In genomic region chr1:72879319-72879634, GRCm38 (mm10) we compare ENCODE assay signal across 12 mouse cellular contexts. TPM values are rescaled to one million over a fixed set of nuclear protein-coding genes. Genes with fewer than 3 reads are reported as not detected.
DNase-seq lines count a peak whose midpoint lies in the region; ATAC-seq and TF ChIP-seq lines count a peak whose summit lies in the region.
"Had no signal": no experiment of that assay in that cellular context is flagged by ENCODE, and none has a peak within 500 bp of the region (broad histone marks: within the 10 kb centered on the region; RNA-seq: fewer than 3 reads in every experiment).

No protein-coding gene starts in this region.

- H3K4me2 ChIP-seq in liver, embryonic 11.5 days, result no peak overlapping the region
- H3K4me2 ChIP-seq: heart, embryonic 12.5 days; liver, embryonic 13.5 days had no signal

- H3K27me3 ChIP-seq in liver, adult 2 months (ENCODE audit: control insufficient read depth, insufficient read depth, low read length), result no peaks in the 10 kb centered on the region; the same call in 1 of the 2 replicates
- peaks cover 31% of the 10 kb centered on the region for H3K27me3 ChIP-seq in liver, embryonic 11.5 days (replicated peaks; ENCODE audit: control insufficient read depth, insufficient read depth, low read length)
- H3K27me3 ChIP-seq: heart, embryonic 12.5 days had no signal

- TF ChIP-seq CTCF in liver, adult 2 months (IDR thresholded peaks at IDR 0.05; ENCODE audit: low read depth, low read length), result peak; percentile 32

- no peak overlapping the region for H3K4me3 ChIP-seq in liver, adult 2 months (ENCODE audit: insufficient read depth, low read depth, low read length)
- H3K4me3 ChIP-seq in liver, embryonic 11.5 days (ENCODE audit: low read depth, low read length), result no peak overlapping the region
- H3K4me3 ChIP-seq in ES-E14 (ENCODE audit: insufficient read depth in 1 of 2, low read depth in 1 of 2, low read length in 2 of 2, poor library complexity in 1 of 2, severe bottlenecking in 1 of 2), result no peak overlapping the region
- H3K4me3 ChIP-seq: heart, embryonic 12.5 days; liver, embryonic 13.5 days had no signal

- 50% methylated on average over 4 of the region's 4 CpGs for WGBS in liver, adult 2 months
- 48% methylated on average over 4 of the region's 4 CpGs for WGBS in liver, embryonic 11.5 days

- H3K36me3 ChIP-seq in liver, adult 2 months (ENCODE audit: control insufficient read depth, insufficient read depth, low read length), result no peaks in the 10 kb centered on the region
- H3K36me3 ChIP-seq in liver, embryonic 11.5 days (ENCODE audit: control insufficient read depth, insufficient read depth, low read length), result no peaks in the 10 kb centered on the region
- no peaks in the 10 kb centered on the region for H3K36me3 ChIP-seq in ES-E14 (ENCODE audit: control insufficient read depth, insufficient read depth, low read length, poor library complexity, severe bottlenecking)
- H3K36me3 ChIP-seq: heart, embryonic 12.5 days; liver, embryonic 13.5 days had no signal

- in situ Hi-C loops in ES-E14 (cut with MboI; ENCODE audit: low sequenced_read_pairs in 2 of 2, unreplicated experiment in 2 of 2), result loop anchor here in 1 of 2 experiments (10.0 to 25.0 kb wide), 3 partner anchors 383 to 946 kb away; no protein-coding TSS in a partner anchor

- intact Hi-C loops in left cerebral cortex, postnatal 36 days (cut with DNase I), result loop anchor here (5.0 kb wide), 1 partner anchor 393 kb away; no protein-coding TSS in a partner anchor

- no peaks in the 10 kb centered on the region for H3K79me2 ChIP-seq in liver, adult 2 months (ENCODE audit: control insufficient read depth, insufficient read depth, low read length)

- ATAC-seq in liver, embryonic 11.5 days (replicated peaks; ENCODE audit: low FRiP score), result no peak
- ATAC-seq in megakaryocyte progenitor cell, adult 5-6 weeks (replicated peaks; ENCODE audit: poor library complexity), result 0 out of 2 replicates have a peak, but pooled peaks have one; percentile 45
- ATAC-seq: forebrain, embryonic 14.5 days had no signal

- no peaks in the 10 kb centered on the region for H3K9me3 ChIP-seq in liver, embryonic 11.5 days (ENCODE audit: control insufficient read depth, low read length)
- no peaks in the 10 kb centered on the region for H3K9me3 ChIP-seq in ES-E14 (ENCODE audit: control insufficient read depth, insufficient read depth, low read depth, low read length)
- H3K9me3 ChIP-seq: heart, embryonic 12.5 days; liver, embryonic 13.5 days had no signal

- H3K27ac ChIP-seq in liver, adult 2 months (replicated peaks; ENCODE audit: insufficient read depth, low read depth, low read length), result no peak overlapping the region
- H3K27ac ChIP-seq in liver, embryonic 11.5 days (ENCODE audit: low read depth, low read length), result no peak overlapping the region
- H3K27ac ChIP-seq in ES-E14 (ENCODE audit: insufficient read depth, low read depth, low read length, poor library complexity, severe bottlenecking), result no peak overlapping the region
- H3K27ac ChIP-seq: liver, embryonic 13.5 days had no signal

- DNase-seq in heart, adult 11 months, result peak; percentile 27
- no peak for DNase-seq in heart, adult 9 months (ENCODE audit: low spot score in 2 of 2)
- no peak for DNase-seq in liver, adult 2 months (ENCODE audit: extremely low read depth, low read depth, low spot score)
- DNase-seq in liver, embryonic 11.5 days (ENCODE audit: low spot score), result no peak
- DNase-seq in ES-E14 (ENCODE audit: low read depth, low spot score), result no peak
- DNase-seq in left cerebral cortex, postnatal 36 days (ENCODE audit: low spot score in 2 of 2), result no peak
- DNase-seq in spleen, postnatal 14 days (ENCODE audit: low spot score in 2 of 2), result no peak
- DNase-seq: adrenal gland, postnatal 36 days; liver, embryonic 13.5 days had no signal

- H3K4me1 ChIP-seq in liver, adult 2 months (ENCODE audit: control insufficient read depth, insufficient read depth, low read length), result no peaks in the 10 kb centered on the region
- no peaks in the 10 kb centered on the region; the same call in 1 of the 2 replicates for H3K4me1 ChIP-seq in liver, embryonic 11.5 days (replicated peaks; ENCODE audit: control insufficient read depth, insufficient read depth, low read length)
- H3K4me1 ChIP-seq in ES-E14 (ENCODE audit: control insufficient read depth in 2 of 2, insufficient read depth in 2 of 2, low read length in 2 of 2, poor library complexity in 1 of 2), result no peaks in the 10 kb centered on the region; a peak in 1 of 4 replicates

- no peak for TF ChIP-seq POLR2A in liver, adult 2 months (IDR thresholded peaks at IDR 0.05; ENCODE audit: extremely low read depth, insufficient read depth, low read length)

- no peak overlapping the region for H3K9ac ChIP-seq in liver, adult 2 months (ENCODE audit: low read depth, low read length)
- no peak overlapping the region for H3K9ac ChIP-seq in liver, embryonic 11.5 days (ENCODE audit: low read depth, low read length)
- H3K9ac ChIP-seq in ES-E14 (ENCODE audit: insufficient read depth, low read depth, low read length, poor library complexity, severe bottlenecking), result no peak overlapping the region
- H3K9ac ChIP-seq: heart, embryonic 12.5 days; liver, embryonic 13.5 days had no signal

TF ChIP-seq in ES-E14, 5 proteins besides CTCF, POLR2A, EP300 and RAD21:
- TF ChIP-seq CHD2 (IDR thresholded peaks at IDR 0.05; ENCODE audit: low read depth, low read length) (no peak), ZC3H11A (IDR thresholded peaks at IDR 0.05; ENCODE audit: borderline replicate concordance, low read depth, low read length) (peak; percentile 70)

RNA-seq across cellular contexts. Expression of gene Igfbp5, which starts 4.6 kb away (rescaled TPM):
- 2.2 and 3.0 TPM in 2 replicates for total RNA-seq in liver, adult 2 months (2014; rRNA removed)
- polyA plus RNA-seq in liver, adult 2 months (2012; rRNA removed), result 2.4 and 5.7 TPM in 2 replicates
- polyA plus RNA-seq in liver, embryonic 11.5 days (2014; fragmentation: Nextera tagmentation; extraction: Ambion mirVana), result 29.3 and 33.8 TPM in 2 replicates
- total RNA-seq in ES-E14 (2012; rRNA removed), result 1.3 and 2.1 TPM in 2 replicates
- total RNA-seq in megakaryocyte progenitor cell, adult 5-6 weeks (2015), result 0.20 and 0.39 TPM in 2 replicates
- total RNA-seq in megakaryocyte progenitor cell, adult 5-6 weeks (2017), result 0.07 and 0.12 TPM in 2 replicates
- total RNA-seq in left cerebral cortex, postnatal 36 days (2021), result 10 to 100 TPM; 52.4 to 61.4 TPM

RNA-seq across cellular contexts. Expression of gene Igfbp2, which starts 55.0 kb away (rescaled TPM):
- total RNA-seq in liver, adult 2 months (2014; rRNA removed), result 500 and 747 TPM in 2 replicates
- 223 and 1,009 TPM in 2 replicates for polyA plus RNA-seq in liver, adult 2 months (2012; rRNA removed)
- polyA plus RNA-seq in liver, embryonic 11.5 days (2014; fragmentation: Nextera tagmentation; extraction: Ambion mirVana), result 44.0 and 50.5 TPM in 2 replicates
- total RNA-seq in ES-E14 (2012; rRNA removed), result 1,066 and 2,076 TPM in 2 replicates
- not detected in 2 replicates for total RNA-seq in megakaryocyte progenitor cell, adult 5-6 weeks (2015)
- total RNA-seq in megakaryocyte progenitor cell, adult 5-6 weeks (2017), result not detected in 2 replicates
- total RNA-seq in left cerebral cortex, postnatal 36 days (2021), result 10 to 100 TPM; 75.9 to 80.0 TPM

Comparison
In these comparisons a context has a peak if more than half of its experiments do, and no peak if none do; other contexts are left out.
1. RNA of gene Igfbp5, which starts 4.6 kb away (total RNA-seq): 52.4 to 61.4 TPM in left cerebral cortex, postnatal 36 days; 2.2 to 3.0 TPM in liver, adult 2 months, 1.3 to 2.1 TPM in ES-E14 and 0.07 to 0.39 TPM in megakaryocyte progenitor cell, adult 5-6 weeks; every median in the first group is over 10 times any median in the second.
2. RNA of gene Igfbp2, which starts 55.0 kb away (total RNA-seq): 1,066 to 2,076 TPM in ES-E14, 500 to 747 TPM in liver, adult 2 months and 75.9 to 80.0 TPM in left cerebral cortex, postnatal 36 days; not detected in megakaryocyte progenitor cell, adult 5-6 weeks; every median in the first group is over 10 times any median in the second.